Mouse (Mus musculus): ENCODE measurements around the gene Prdx6. TPM values are rescaled to one million over a fixed set of nuclear protein-coding genes. Genes with fewer than 3 reads are reported as not detected.
A peak's percentile ranks its signal among the peaks of the same experiment; 100 is the strongest.
"Not testable (repeated sequence)": the region's sequence is repeated elsewhere in the genome, so short reads cannot be mapped to it uniquely, and the experiment has no call there.

The Prdx6 gene
- polyA plus RNA-seq, 1 experiment from 2014 or later: 297 TPM

DNA sequence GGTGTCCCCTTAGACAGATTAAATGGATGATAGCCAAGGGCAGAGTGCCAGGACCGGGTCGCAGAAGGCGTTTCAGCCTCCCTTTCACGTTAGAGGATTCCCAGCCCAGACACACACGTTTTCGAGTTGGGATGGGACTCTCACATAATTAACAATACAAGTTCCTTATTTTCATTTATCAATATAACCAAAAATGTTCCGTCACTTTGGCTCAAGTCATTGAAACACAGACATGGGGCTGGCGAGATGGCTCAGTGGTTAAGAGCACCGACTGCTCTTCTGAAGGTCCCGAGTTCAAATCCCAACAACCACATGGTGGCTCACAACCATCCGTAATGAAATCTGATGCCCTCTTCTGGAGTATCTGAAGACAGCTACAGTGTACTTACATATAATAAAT is 54.7 kb downstream of the Prdx6 start:
- H3K4me2 ChIP-seq (replicated peaks): peak overlapping the region; percentile 63
- not testable (repeated sequence) for H3K36me3 ChIP-seq; ATAC-seq (ENCODE audit: low FRiP score, low read depth); H3K9ac ChIP-seq (replicated peaks); H3K4me1 ChIP-seq; H3K9me3 ChIP-seq; H3K27me3 ChIP-seq
- H3K4me3 ChIP-seq: peak overlapping the region; percentile 48
- peak overlapping the region; percentile 75; the same call in 1 of the 2 replicates for H3K27ac ChIP-seq (replicated peaks)
- WGBS: 55% methylated on average over 11 of the region's 11 CpGs

DNA sequence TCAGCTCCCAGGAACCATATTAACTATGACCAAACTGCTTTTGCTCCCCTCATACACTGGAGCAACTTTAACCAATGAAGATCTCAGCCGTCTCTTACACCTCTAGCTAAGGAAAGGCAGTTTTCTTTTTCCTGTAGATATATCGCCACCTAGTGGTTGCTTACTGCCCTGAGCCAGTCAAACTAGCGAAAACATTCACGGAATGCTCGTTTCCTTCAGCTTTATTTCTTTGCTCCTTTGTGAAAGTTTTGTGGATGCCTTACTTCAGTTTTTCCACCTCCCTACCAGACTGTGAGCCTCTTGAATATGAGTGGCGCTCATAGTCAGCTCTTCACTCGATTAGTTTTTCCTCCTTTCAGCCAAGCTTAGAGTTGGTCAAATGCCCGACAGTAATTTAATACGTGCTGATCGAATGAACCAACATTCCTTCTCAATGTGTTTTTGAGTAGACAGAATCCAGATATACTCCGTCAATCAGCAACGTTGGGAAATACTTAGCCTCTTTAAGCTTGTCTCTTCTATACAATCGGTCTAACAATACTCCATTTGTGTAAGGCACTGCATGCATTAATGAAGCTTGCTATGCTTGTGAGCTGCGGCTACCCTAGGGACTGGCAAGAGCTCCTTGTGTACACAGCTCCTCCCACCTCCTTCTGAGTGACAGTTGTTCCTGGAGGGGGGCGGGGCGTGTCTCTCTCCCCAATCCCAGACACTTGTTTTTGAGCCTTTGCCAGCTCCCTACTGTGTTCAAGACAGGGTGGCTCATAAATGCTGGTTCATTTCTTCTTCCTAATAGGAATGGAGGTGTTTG is 55.3 kb downstream of the Prdx6 start:
- peak overlapping the region; percentile 48 for H3K4me3 ChIP-seq
- peaks cover 8% of the 10 kb centered on the region for H3K4me1 ChIP-seq
- peaks cover 2% of the 10 kb centered on the region; the same call in 1 of the 2 replicates for H3K27me3 ChIP-seq
- no peaks in the 10 kb centered on the region for H3K36me3 ChIP-seq
- H3K9me3 ChIP-seq: no peaks in the 10 kb centered on the region
- WGBS: under 1% methylated on average over 16 of the region's 16 CpGs
- ATAC-seq (ENCODE audit: low FRiP score, low read depth): peak; percentile 98
- 0 out of 2 replicates have a peak overlapping the region, but pooled peaks have one; percentile 41 for H3K9ac ChIP-seq (replicated peaks)
- H3K27ac ChIP-seq (replicated peaks): peak overlapping the region; percentile 75
- H3K4me2 ChIP-seq (replicated peaks): peak overlapping the region; percentile 63

DNA sequence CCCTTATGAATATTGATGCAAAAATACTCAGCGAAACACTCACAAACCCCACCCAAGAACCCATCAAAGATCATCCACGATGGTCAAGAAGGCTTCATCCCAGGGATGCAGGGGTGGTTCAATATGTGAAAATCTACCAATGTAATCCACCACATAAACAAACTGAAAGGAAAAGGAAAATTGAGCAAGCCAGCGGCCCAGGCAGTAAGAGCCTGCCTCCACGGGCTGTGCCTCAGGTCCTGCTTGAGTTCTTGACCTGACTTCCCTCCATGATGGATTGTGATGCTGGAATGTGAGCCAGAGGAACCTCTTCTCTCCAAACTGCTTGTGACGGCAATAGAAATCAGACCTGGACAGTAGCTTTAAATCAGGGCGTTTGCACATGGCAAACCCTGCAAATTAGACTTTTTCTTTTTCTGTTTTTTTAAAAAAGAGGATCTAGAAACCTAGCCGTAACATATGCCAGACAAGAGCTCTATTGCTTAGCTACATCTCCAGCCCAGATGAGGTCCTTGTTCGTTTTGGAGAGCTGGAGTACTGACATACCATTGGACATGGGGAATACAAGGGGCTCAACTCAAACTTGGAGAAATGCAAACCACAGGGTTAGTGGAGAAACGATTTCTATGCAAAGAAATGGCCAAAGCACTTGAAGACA is 60.6 kb downstream of the Prdx6 start:
- no peak for ATAC-seq (ENCODE audit: low FRiP score, low read depth)
- Histone ChIP-seq H3K27me3 (peaks cover 2% of the 10 kb centered on the region; the same call in 1 of the 2 replicates), H3K36me3 (no peaks in the 10 kb centered on the region), H3K9me3 (peaks cover 6% of the 10 kb centered on the region; the same call in 1 of the 2 replicates), H3K4me1 (peaks cover 4% of the 10 kb centered on the region), H3K4me3 (no peak overlapping the region), H3K9ac (replicated peaks) (no peak overlapping the region), H3K4me2 (replicated peaks) (no peak overlapping the region), H3K27ac (replicated peaks) (no peak overlapping the region)
- WGBS: 78% methylated on average over 9 of the region's 9 CpGs

Other genes with a start within 250 kb of the Prdx6 start
- gene Zbtb37, start 216.4 kb downstream of the Prdx6 start, polyA plus RNA-seq (2016; fragmentation: Nextera tagmentation; extraction: Ambion mirVana): 11.3 and 12.4 TPM in 2 replicates
- 39.1 and 44.7 TPM in 2 replicates for gene Dars2, start 180.6 kb downstream of the Prdx6 start, polyA plus RNA-seq (2016; fragmentation: Nextera tagmentation; extraction: Ambion mirVana)
- 32.2 and 32.3 TPM in 2 replicates for gene Cenpl, start 180.5 kb downstream of the Prdx6 start, polyA plus RNA-seq (2016; fragmentation: Nextera tagmentation; extraction: Ambion mirVana)
- gene Klhl20, start 119.7 kb downstream of the Prdx6 start, polyA plus RNA-seq (2016; fragmentation: Nextera tagmentation; extraction: Ambion mirVana): 20.4 and 21.3 TPM in 2 replicates
- 5.7 and 6.0 TPM in 2 replicates for gene Ankrd45, start 108.5 kb downstream of the Prdx6 start, polyA plus RNA-seq (2016; fragmentation: Nextera tagmentation; extraction: Ambion mirVana)
- gene Tex50, start 91.9 kb downstream of the Prdx6 start, polyA plus RNA-seq (2016; fragmentation: Nextera tagmentation; extraction: Ambion mirVana): 0.32 and 0.47 TPM in 2 replicates
- gene Tnfsf4, start 144.2 kb upstream of the Prdx6 start, polyA plus RNA-seq (2016; fragmentation: Nextera tagmentation; extraction: Ambion mirVana): 0.13 TPM in 1 of 2 replicates, not detected in the other
- gene Tnfsf18, start 243.4 kb upstream of the Prdx6 start, polyA plus RNA-seq (2016; fragmentation: Nextera tagmentation; extraction: Ambion mirVana): 0.08 TPM in 1 of 2 replicates, not detected in the other

Measured in midbrain, embryonic 12.5 days (tissue).